Mouse (Mus musculus) heart, embryonic 10.5 days (tissue): ENCODE data around the gene Pcnx2. TPM values are rescaled to one million over a fixed set of nuclear protein-coding genes. Genes with fewer than 3 reads are reported as not detected.

Source experiments
- DNase-seq: peaks from one replicate; pipeline ENCODE4 v3.0.0-alpha.2; 2017; ENCODE audit warnings: low spot score
- H3K27ac ChIP-seq: fragments of 300-500 bp; sonication (generic); 2 replicates; pipeline ENCODE4 v1.5.1; 2016; ENCODE audit warnings: mild to moderate bottlenecking
- H3K27me3 ChIP-seq: fragments of 300-500 bp; sonication (generic); 2 replicates; pipeline ENCODE4 v1.6.1; 2016; ENCODE audit warnings: mild to moderate bottlenecking; ENCODE audit not compliant: poor library complexity, insufficient read depth, severe bottlenecking
- H3K36me3 ChIP-seq: fragments of 300-500 bp; sonication (generic); 2 replicates; pipeline ENCODE4 v1.6.1; 2016; ENCODE audit warnings: mild to moderate bottlenecking, moderate library complexity
- H3K4me1 ChIP-seq: fragments of 300-500 bp; sonication (generic); 2 replicates; pipeline ENCODE4 v1.6.1; 2016; ENCODE audit warnings: mild to moderate bottlenecking
- H3K4me3 ChIP-seq: fragments of 300-500 bp; sonication (generic); 2 replicates; pipeline ENCODE4 v1.5.1; 2016; ENCODE audit warnings: mild to moderate bottlenecking, moderate library complexity
- H3K9me3 ChIP-seq: fragments of 300-500 bp; sonication (generic); 2 replicates; pipeline ENCODE4 v1.6.1; 2016; ENCODE audit warnings: mild to moderate bottlenecking, moderate library complexity
- WGBS: fragments of 180-500 bp; shearing (Covaris S2); methylation state at CpG from one replicate; pipeline ENCODE4 v1.1.7; 2016; 5-methylcytosine and 5-hydroxymethylcytosine counted together
- polyA plus RNA-seq: library from polyadenylated mRNA; unstranded; fragments of >200 nt; fragmentation: Nextera tagmentation; extraction: Ambion mirVana; gene quantifications from 2 replicates; pipeline ENCODE4 v1.2.1, GENCODE M21; 2016

Gene Pcnx2
- polyA plus RNA-seq, 1 experiment from 2014 or later, result 0.44 TPM

- Histone ChIP-seq H3K9me3 (no peaks in the 10 kb centered on the region), H3K27me3 (no peaks in the 10 kb centered on the region), H3K27ac (no peak overlapping the region), H3K36me3 (0 out of 2 replicates have a peak, but pooled peaks cover 2% of the 10 kb centered on the region), H3K4me1 (peaks cover 3% of the 10 kb centered on the region; the same call in 1 of the 2 replicates), H3K4me3 (no peak overlapping the region)
- WGBS, result 84% methylated on average over 16 of the region's 16 CpGs
- no peak for DNase-seq
Measured at GRCm38 (mm10) chr8:125763066-125763786, 134.9 kb downstream of the Pcnx2 start.

DNA sequence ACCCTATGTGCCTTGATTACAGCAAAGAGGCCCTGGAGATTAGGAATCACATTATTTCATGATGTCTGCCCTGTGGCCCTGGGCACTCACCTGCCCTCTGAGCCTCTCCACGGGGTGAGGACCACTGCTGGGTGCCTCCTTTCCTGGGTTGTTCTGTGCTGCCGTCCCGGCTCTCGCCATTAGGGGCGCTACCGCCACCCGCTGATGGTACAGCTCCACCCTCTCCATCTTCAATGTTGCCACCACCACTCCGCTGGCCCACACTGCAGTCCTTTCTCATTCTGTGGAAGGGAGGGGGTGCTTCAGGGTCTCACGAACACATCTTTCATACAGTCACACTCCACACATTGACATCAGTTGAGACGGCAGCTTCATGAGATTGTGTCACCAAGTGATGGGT is 139.1 kb downstream of the Pcnx2 start:
- Histone ChIP-seq H3K4me1 (peaks cover 21% of the 10 kb centered on the region), H3K27ac (no peak overlapping the region), H3K4me3 (no peak overlapping the region), H3K36me3 (0 out of 2 replicates have a peak, but pooled peaks cover 2% of the 10 kb centered on the region), H3K9me3 (no peaks in the 10 kb centered on the region), H3K27me3 (no peaks in the 10 kb centered on the region)
- DNase-seq, result no peak
- WGBS, result 45% methylated on average over 10 of the region's 10 CpGs

- DNase-seq, result no peak
- Histone ChIP-seq H3K4me3 (no peak overlapping the region), H3K4me1 (peaks cover 17% of the 10 kb centered on the region), H3K27ac (peak overlapping the region; percentile 78), H3K36me3 (no peaks in the 10 kb centered on the region), H3K9me3 (no peaks in the 10 kb centered on the region), H3K27me3 (no peaks in the 10 kb centered on the region; the same call in 1 of the 2 replicates)
- 53% methylated on average over 1 of the region's 1 CpGs for WGBS
Measured at GRCm38 (mm10) chr8:125757106-125757496, 141.0 kb downstream of the Pcnx2 start.

- Histone ChIP-seq H3K9me3 (no peaks in the 10 kb centered on the region), H3K27ac (peak overlapping the region; percentile 78), H3K4me1 (peaks cover 19% of the 10 kb centered on the region), H3K36me3 (no peaks in the 10 kb centered on the region), H3K4me3 (no peak overlapping the region), H3K27me3 (no peaks in the 10 kb centered on the region; the same call in 1 of the 2 replicates)
- no peak for DNase-seq
- WGBS, result 46% methylated on average over 9 of the region's 9 CpGs
Measured at GRCm38 (mm10) chr8:125756391-125757105, 141.6 kb downstream of the Pcnx2 start.

DNA sequence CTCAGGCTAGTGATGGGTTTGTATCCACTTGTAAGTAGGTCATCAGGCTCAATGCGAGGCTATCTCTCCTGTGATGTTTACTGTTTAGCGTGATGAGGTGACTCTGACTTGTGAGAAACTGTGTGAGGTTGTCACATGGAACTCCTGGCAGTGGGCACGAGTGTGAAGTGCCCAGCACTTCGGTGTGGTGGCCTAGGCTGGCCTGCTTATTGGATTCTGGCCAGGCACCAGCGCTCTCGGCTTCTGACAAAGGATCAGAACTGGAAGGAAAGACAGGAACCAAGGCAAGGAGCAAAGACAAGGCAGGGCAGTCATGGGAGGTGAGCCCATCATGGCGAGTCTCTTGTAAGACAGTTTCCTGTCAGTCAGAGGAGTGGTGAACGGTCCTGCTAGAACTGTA is 142.2 kb downstream of the Pcnx2 start:
- 77% methylated on average over 8 of the region's 8 CpGs for WGBS
- no peak for DNase-seq
- Histone ChIP-seq H3K36me3 (no peaks in the 10 kb centered on the region), H3K9me3 (no peaks in the 10 kb centered on the region), H3K4me3 (no peak overlapping the region), H3K27ac (peak overlapping the region; percentile 78; the same call in 1 of the 2 replicates), H3K27me3 (no peaks in the 10 kb centered on the region; the same call in 1 of the 2 replicates), H3K4me1 (peaks cover 25% of the 10 kb centered on the region)

DNA sequence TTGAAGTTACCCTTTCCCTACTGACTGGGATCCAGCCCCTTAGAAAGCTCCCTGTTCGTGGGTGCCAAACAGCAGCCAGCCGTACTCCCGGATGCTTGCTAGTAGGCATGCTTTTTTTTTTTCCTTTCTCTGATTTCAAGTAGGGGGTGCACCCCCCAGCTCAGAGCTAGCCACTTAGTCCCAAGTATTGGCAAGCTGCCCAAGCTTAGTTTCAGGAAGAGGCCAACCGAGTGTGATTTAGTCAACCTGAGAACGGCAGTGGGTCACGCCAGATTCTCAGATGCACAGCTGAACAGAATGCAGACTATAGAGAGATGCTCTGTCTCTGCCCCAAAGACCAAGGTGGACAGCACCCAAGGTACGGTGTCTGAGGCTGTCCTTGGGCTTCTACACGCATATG is 147.3 kb downstream of the Pcnx2 start:
- Histone ChIP-seq H3K4me3 (no peak overlapping the region), H3K27me3 (no peaks in the 10 kb centered on the region; the same call in 1 of the 2 replicates), H3K36me3 (no peaks in the 10 kb centered on the region), H3K27ac (no peak overlapping the region), H3K9me3 (no peaks in the 10 kb centered on the region), H3K4me1 (peaks cover 32% of the 10 kb centered on the region)
- DNase-seq, result no peak
- WGBS, result 74% methylated on average over 8 of the region's 8 CpGs

DNA sequence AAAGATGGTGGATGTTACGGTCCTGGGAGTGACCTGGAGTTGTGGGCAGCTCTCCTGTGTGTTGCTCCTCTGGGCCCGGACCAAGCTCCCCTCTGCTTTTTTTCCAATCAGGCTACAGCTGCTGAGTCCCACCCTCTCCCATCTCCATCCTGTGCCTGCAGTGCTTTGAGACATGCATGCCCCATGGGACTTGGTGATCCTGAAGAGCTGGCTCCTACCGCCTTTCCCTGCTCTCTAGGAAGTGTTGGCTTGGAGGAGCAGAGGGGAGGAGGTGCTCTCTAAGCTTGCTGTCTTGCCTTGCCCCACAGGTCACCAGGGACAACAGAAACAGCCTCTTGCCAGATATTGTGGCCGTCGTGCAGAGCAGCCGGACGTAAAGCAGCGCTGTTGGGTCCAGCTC is 150.7 kb downstream of the Pcnx2 start:
- DNase-seq, result no peak
- no peak overlapping the region; the same call in 1 of the 2 replicates for H3K27ac ChIP-seq
- peaks cover 30% of the 10 kb centered on the region for H3K4me1 ChIP-seq
- no peaks in the 10 kb centered on the region for H3K9me3 ChIP-seq
- H3K27me3 ChIP-seq, result no peaks in the 10 kb centered on the region; the same call in 1 of the 2 replicates
- H3K36me3 ChIP-seq, result no peaks in the 10 kb centered on the region
- H3K4me3 ChIP-seq, result no peak overlapping the region
- 63% methylated on average over 8 of the region's 8 CpGs for WGBS

GRCm38 (mm10) chr8:125744914-125745576 is 153.1 kb downstream of the Pcnx2 start:
- Histone ChIP-seq H3K27ac (no peak overlapping the region), H3K27me3 (no peaks in the 10 kb centered on the region), H3K9me3 (no peaks in the 10 kb centered on the region), H3K4me3 (no peak overlapping the region), H3K4me1 (peaks cover 28% of the 10 kb centered on the region), H3K36me3 (0 out of 2 replicates have a peak, but pooled peaks cover 4% of the 10 kb centered on the region)
- 88% methylated on average over 10 of the region's 10 CpGs for WGBS
- DNase-seq, result no peak

GRCm38 (mm10) chr8:125742406-125742805 is 155.7 kb downstream of the Pcnx2 start:
- Histone ChIP-seq H3K4me1 (peaks cover 22% of the 10 kb centered on the region), H3K27ac (0 out of 2 replicates have a peak overlapping the region, but pooled peaks have one; percentile 13), H3K27me3 (no peaks in the 10 kb centered on the region), H3K4me3 (no peak overlapping the region), H3K36me3 (0 out of 2 replicates have a peak, but pooled peaks cover 4% of the 10 kb centered on the region), H3K9me3 (no peaks in the 10 kb centered on the region)
- DNase-seq, result no peak
- WGBS, result 76% methylated on average over 8 of the region's 8 CpGs

DNA sequence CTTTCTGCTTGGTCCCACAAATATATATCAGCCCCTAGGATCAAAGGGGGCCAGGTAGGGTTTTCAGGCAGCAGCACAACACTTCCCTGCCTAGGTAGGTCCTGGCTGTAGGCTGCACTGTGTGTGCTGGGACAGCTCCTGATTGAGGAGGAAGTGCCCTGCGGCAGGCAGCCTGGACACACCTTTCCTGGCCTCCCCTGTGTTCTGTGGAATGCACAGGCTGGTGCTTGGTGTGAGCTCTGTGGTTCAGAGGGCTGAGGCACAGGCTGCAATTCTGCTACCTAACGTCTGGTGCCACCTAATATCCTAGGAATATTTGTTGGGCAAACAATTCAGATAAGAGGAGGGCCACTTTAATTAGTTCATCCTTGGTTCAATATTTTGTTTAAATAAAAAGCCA is 156.3 kb downstream of the Pcnx2 start:
- no peaks in the 10 kb centered on the region for H3K9me3 ChIP-seq
- no peaks in the 10 kb centered on the region for H3K27me3 ChIP-seq
- 0 out of 2 replicates have a peak, but pooled peaks cover 4% of the 10 kb centered on the region for H3K36me3 ChIP-seq
- H3K27ac ChIP-seq, result peak overlapping the region; percentile 52; the same call in 1 of the 2 replicates
- no peak overlapping the region for H3K4me3 ChIP-seq
- WGBS, result 46% methylated on average over 2 of the region's 2 CpGs
- H3K4me1 ChIP-seq, result peaks cover 16% of the 10 kb centered on the region
- DNase-seq, result no peak

DNA sequence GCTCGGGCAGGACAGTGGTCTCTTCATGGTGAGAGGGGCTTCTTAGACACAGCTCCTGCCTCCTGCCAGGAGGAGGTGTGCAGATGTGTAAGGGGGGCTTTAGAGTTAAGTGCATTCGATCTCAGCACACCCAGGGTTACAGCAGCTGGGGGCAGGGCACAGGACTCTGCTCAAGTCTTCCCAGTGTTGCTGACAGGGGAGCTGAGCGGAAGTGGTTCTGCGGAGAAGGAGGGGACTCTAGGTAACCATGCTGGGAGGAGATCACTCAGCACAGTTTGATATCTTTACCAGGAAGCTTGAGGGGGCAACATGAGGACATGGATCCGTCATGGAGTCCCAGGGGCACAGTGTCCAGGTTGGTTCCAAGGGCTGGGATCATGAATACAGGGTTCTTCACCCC is 156.7 kb downstream of the Pcnx2 start:
- no peak overlapping the region for H3K4me3 ChIP-seq
- H3K9me3 ChIP-seq, result no peaks in the 10 kb centered on the region
- H3K27ac ChIP-seq, result peak overlapping the region; percentile 52; the same call in 1 of the 2 replicates
- H3K36me3 ChIP-seq, result peaks cover 6% of the 10 kb centered on the region; the same call in 1 of the 2 replicates
- no peak for DNase-seq
- H3K4me1 ChIP-seq, result peaks cover 16% of the 10 kb centered on the region
- 59% methylated on average over 5 of the region's 5 CpGs for WGBS
- no peaks in the 10 kb centered on the region for H3K27me3 ChIP-seq

DNA sequence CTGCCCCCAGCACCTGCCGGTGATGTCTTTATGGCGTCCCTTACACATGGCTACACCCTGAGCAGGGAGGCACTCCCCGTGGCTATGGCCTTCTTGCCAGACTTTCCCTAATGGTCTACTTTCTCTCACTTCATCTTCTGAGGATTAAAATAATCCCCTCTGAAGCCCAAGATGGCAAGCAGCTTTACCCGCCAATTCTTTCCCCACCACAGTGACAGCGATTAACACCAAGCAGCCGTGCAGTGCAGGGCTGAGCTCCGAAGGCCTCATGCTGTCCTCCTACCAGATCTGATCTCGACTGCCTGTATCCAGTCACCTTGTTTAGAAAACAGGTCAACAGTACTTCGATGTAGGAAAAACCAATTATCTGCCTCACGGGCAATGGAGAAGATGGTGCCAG is 157.5 kb downstream of the Pcnx2 start:
- Histone ChIP-seq H3K4me3 (no peak overlapping the region), H3K9me3 (no peaks in the 10 kb centered on the region)
- DNase-seq, result no peak

More for the DNA sequence above, 157.5 kb downstream of the Pcnx2 start:
- H3K4me1 ChIP-seq, result peaks cover 19% of the 10 kb centered on the region
- peaks cover 8% of the 10 kb centered on the region; the same call in 1 of the 2 replicates for H3K36me3 ChIP-seq
- WGBS, result 85% methylated on average over 10 of the region's 10 CpGs
- H3K27ac ChIP-seq, result no peak overlapping the region
- H3K27me3 ChIP-seq, result no peaks in the 10 kb centered on the region
